Mouse (Mus musculus) hindbrain, embryonic 14.5 days (tissue): ENCODE data around the gene Bex4. TPM values are rescaled to one million over a fixed set of nuclear protein-coding genes. Genes with fewer than 3 reads are reported as not detected.
A peak's percentile ranks its signal among the peaks of the same experiment; 100 is the strongest.

Experiments used
- ATAC-seq: fragments of 200-750 bp; cut with Nextera tagmentation; 2 replicates; pipeline ENCODE4 v1.8.0; 2017; ENCODE audit warnings: moderate number of reproducible peaks, mild to moderate bottlenecking, moderate TSS enrichment, moderate library complexity; ENCODE audit not compliant: low FRiP score
- DNase-seq: peaks from one replicate; pipeline ENCODE4 v3.0.0-alpha.2; 2015; ENCODE audit warnings: low spot score
- H3K27ac ChIP-seq: fragments of 300-500 bp; sonication (generic); 2 replicates; pipeline ENCODE4 v1.5.1; 2014; ENCODE audit warnings: mild to moderate bottlenecking, moderate library complexity
- H3K27me3 ChIP-seq: fragments of 300-500 bp; sonication (generic); 2 replicates; pipeline ENCODE4 v1.6.1; 2014; ENCODE audit warnings: mild to moderate bottlenecking, low read length, mixed read lengths; ENCODE audit not compliant: control insufficient read depth, insufficient read depth
- H3K36me3 ChIP-seq: fragments of 300-500 bp; sonication (generic); replicated peaks from 2 replicates; pipeline ENCODE4 v1.6.1; 2014; ENCODE audit not compliant: control insufficient read depth, insufficient read depth
- H3K4me1 ChIP-seq: fragments of 300-500 bp; sonication (generic); replicated peaks from 2 replicates; pipeline ENCODE4 v1.6.1; 2014; ENCODE audit warnings: antibody characterized with exemption, low read length, mixed read lengths; ENCODE audit not compliant: control insufficient read depth, insufficient read depth
- H3K4me2 ChIP-seq: fragments of 300-500 bp; sonication (generic); replicated peaks from 2 replicates; pipeline ENCODE4 v1.6.1; 2014; ENCODE audit warnings: mild to moderate bottlenecking, moderate library complexity
- H3K4me3 ChIP-seq: fragments of 300-500 bp; sonication (generic); replicated peaks from 2 replicates; pipeline ENCODE4 v1.5.1; 2014; ENCODE audit warnings: mild to moderate bottlenecking, low read length
- H3K9ac ChIP-seq: fragments of 300-500 bp; sonication (generic); 2 replicates; pipeline ENCODE4 v1.6.1; 2014
- H3K9me3 ChIP-seq: fragments of 300-500 bp; sonication (generic); 2 replicates; pipeline ENCODE4 v1.6.1; 2016; ENCODE audit warnings: low read length; ENCODE audit not compliant: control insufficient read depth
- WGBS: fragments of 180-500 bp; shearing (Covaris S2); extraction: QIAGEN DNeasy Blood & Tissue Kit; methylation state at CpG from one replicate; pipeline ENCODE4 v1.1.7; 2014; 5-methylcytosine and 5-hydroxymethylcytosine counted together
- microRNA-seq: library from miRNA; unstranded; fragments of <30 nt; microRNA quantifications from one replicate; pipeline ENCODE4, GENCODE M21; 2016
- polyA plus RNA-seq: library from polyadenylated mRNA; unstranded; fragments of >200 nt; fragmentation: Nextera tagmentation; extraction: Ambion mirVana; gene quantifications from 2 replicates; pipeline ENCODE4 v1.2.1, GENCODE M21; 2014

Bex4 gene
- polyA plus RNA-seq, 1 experiment from 2014 or later: 140 TPM

DNA sequence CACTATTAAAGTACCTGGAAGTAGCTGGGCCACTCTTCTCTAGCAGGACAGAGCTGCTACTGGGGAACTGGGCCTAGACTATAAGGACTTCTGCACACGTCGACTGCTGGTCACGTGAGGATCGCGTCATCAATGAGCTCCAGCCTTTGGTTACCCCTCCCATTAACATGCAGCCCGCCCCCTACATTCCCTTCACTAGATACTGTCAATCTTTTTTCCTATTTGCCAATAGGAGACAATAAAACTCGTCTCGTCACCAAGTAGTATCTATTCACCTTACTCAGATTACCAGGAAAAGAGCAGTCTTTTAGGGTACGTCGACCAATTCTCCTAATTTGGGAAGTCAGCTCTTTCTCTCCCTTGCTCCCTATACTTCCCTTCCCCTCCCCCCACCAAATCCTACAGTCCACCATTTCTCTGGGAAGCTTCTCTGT is 33.3 kb downstream of the Bex4 start, which contains the start of gene Tceal8:
Tceal8 (minus strand) TSS at position 225 of the 434 bp plus-strand sequence.
- ATAC-seq (peak; percentile 98), DNase-seq (peak; percentile 79)
- H3K4me3 ChIP-seq: peak within 1 kb of the TSS; percentile 45
- H3K9ac ChIP-seq: peak within 1 kb of the TSS; percentile 64
- peak within 1 kb of the TSS; percentile 91 for H3K27ac ChIP-seq
- H3K27me3 ChIP-seq: no peaks in the 10 kb centered on the region
- no peaks in the 10 kb centered on the region for H3K9me3 ChIP-seq
- H3K4me2 ChIP-seq: peak within 1 kb of the TSS; percentile 55
- H3K4me1 ChIP-seq: no peaks in the 10 kb centered on the region
- H3K36me3 ChIP-seq: 0 out of 2 replicates have a peak, but pooled peaks cover 8% of the 10 kb centered on the region
- WGBS: 17% methylated on average over 10 of the region's 10 CpGs

DNA sequence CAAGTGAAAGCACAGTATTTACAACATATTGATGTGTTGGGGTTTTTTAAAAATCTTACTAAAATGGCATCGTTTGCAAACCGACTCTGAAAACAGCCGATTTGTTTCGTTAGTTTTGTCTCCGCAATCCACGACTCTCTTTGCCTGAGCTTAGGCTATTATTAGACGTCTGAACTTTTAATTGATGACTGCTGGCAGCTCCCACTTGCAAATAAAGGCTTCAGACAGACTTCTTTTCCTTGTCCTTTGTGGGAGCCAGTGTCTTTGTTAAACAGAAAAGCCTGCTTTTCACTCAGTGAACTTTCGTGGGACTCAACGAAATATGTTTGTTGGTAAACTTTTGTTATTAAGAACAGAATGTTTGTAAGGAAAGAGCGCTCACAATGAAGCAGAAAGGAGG is 34.0 kb downstream of the Bex4 start:
- Histone ChIP-seq H3K9me3 (no peaks in the 10 kb centered on the region), H3K4me3 (peak overlapping the region; percentile 45), H3K27me3 (no peaks in the 10 kb centered on the region), H3K4me2 (peak overlapping the region; percentile 55), H3K4me1 (no peaks in the 10 kb centered on the region), H3K9ac (peak overlapping the region; percentile 64), H3K27ac (peak overlapping the region; percentile 91), H3K36me3 (0 out of 2 replicates have a peak, but pooled peaks cover 8% of the 10 kb centered on the region)
- DNase-seq: peak; percentile 36
- 30% methylated on average over 10 of the region's 10 CpGs for WGBS
- no peak for ATAC-seq

DNA sequence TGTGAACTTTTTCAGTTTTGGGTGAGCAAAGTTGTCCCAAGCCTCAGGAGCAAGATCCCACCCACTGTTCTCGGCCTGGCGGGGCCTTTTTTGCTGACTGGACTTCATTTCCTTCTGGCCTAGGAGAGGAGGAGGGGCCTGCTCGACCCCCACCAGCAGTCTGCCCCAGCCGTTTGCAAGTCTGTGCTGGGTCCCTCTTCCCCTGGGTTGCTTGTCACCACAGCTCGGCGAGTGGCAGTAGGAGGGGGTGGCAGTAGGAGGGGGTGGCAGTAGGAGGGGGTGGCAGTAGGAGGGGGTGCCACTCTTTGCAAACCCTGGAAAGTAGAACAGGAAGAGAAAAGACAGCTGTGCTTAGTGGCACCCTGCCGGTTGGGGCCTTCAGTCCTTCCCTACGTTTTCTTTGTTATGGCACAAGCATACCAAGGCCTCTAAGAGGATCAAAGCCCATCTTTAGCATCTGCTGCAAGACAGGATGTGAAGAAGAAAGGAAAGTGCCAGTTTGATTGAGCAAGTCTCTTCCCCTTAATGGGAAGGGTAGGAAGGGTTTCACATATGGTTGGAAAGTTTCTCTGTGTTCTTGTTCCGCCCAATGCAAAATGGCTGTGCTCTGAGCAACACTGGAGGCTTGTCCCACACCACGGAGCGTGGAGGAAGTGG is 42.2 kb downstream of the Bex4 start:
- H3K4me1 ChIP-seq: no peaks in the 10 kb centered on the region
- 23% methylated on average over 11 of the region's 11 CpGs for WGBS
- H3K9me3 ChIP-seq: no peaks in the 10 kb centered on the region
- DNase-seq: no peak
- no peak for ATAC-seq
- no peaks in the 10 kb centered on the region for H3K36me3 ChIP-seq
- no peak overlapping the region for H3K4me2 ChIP-seq
- H3K4me3 ChIP-seq: no peak overlapping the region
- peaks cover 4% of the 10 kb centered on the region; the same call in 1 of the 2 replicates for H3K27me3 ChIP-seq
- no peak overlapping the region for H3K27ac ChIP-seq
- no peak overlapping the region for H3K9ac ChIP-seq

DNA sequence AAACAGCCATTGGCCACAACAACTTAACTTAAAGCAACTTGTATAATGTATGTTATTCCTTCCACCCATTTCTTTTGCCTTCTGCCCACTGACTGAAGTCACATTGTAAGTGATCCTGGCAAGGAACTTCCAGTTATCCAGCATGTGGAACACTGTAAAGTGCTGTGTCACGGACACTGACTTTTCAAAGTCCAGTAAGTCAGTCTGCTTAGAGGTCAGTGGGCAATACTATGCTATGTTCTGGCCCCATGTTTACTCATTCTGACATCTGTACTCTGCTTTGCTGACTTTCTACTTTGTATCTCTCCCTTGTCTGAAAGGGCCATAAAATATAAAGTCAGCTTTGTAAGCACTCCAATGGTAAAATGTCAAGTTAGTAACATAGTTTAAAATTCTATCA is 44.3 kb downstream of the Bex4 start:
- WGBS: 83% methylated on average over 1 of the region's 1 CpGs
- H3K4me3 ChIP-seq: no peak overlapping the region
- no peak for ATAC-seq

More for the DNA sequence above, 44.3 kb downstream of the Bex4 start:
- no peak overlapping the region for H3K4me2 ChIP-seq
- no peaks in the 10 kb centered on the region for H3K36me3 ChIP-seq
- H3K27ac ChIP-seq: no peak overlapping the region
- H3K27me3 ChIP-seq: peaks cover 4% of the 10 kb centered on the region; the same call in 1 of the 2 replicates
- H3K9me3 ChIP-seq: no peaks in the 10 kb centered on the region
- no peak for DNase-seq
- no peaks in the 10 kb centered on the region for H3K4me1 ChIP-seq
- H3K9ac ChIP-seq: no peak overlapping the region

Small RNA genes lying within 50 kb of the gene (microRNA-seq; reads per million reads assigned to microRNA genes)
- gene Mir6383: not detected

Other genes with a start within 250 kb of the Bex4 start
- gene Arxes2, start 145.2 kb upstream of the Bex4 start, polyA plus RNA-seq: 271 and 297 TPM in 2 replicates
- gene Arxes1, start 105.6 kb upstream of the Bex4 start, polyA plus RNA-seq: 140 and 149 TPM in 2 replicates
- 553 and 572 TPM in 2 replicates for gene Bex2, start 70.8 kb upstream of the Bex4 start, polyA plus RNA-seq
- gene Nxf3, start 53.7 kb upstream of the Bex4 start, polyA plus RNA-seq: not detected in 2 replicates
- 129 and 130 TPM in 2 replicates for gene Tceal8, start 33.3 kb downstream of the Bex4 start, polyA plus RNA-seq
- gene Tceal5, start 64.9 kb downstream of the Bex4 start, polyA plus RNA-seq: 11.1 and 13.6 TPM in 2 replicates
- 2.0 and 2.3 TPM in 2 replicates for gene Tceal7, start 75.8 kb downstream of the Bex4 start, polyA plus RNA-seq
- gene Bex1, start 76.5 kb downstream of the Bex4 start, polyA plus RNA-seq: 218 and 221 TPM in 2 replicates
- gene Tceal9, start 106.1 kb downstream of the Bex4 start, polyA plus RNA-seq: 247 and 268 TPM in 2 replicates
- gene Bex3, start 131.3 kb downstream of the Bex4 start, polyA plus RNA-seq: 749 and 760 TPM in 2 replicates